Mouse (Mus musculus) stomach, postnatal 0 days (tissue): ENCODE results near the gene Fam198b.

Experiments used
- CTCF ChIP-seq: IDR thresholded peaks from 2 replicates; pipeline ENCODE4 v1.5.1; 2016; ENCODE audit warnings: antibody characterized with exemption, low read depth, mild to moderate bottlenecking, moderate library complexity
- EP300 ChIP-seq: optimal IDR thresholded peaks from 2 replicates; pipeline ENCODE3; 2016; ENCODE audit warnings: antibody characterized with exemption

GRCm38 (mm10) chr3:79936213-79936612 is 51.9 kb downstream of the Fam198b start:
- no peak for TF ChIP-seq CTCF
- TF ChIP-seq EP300, result no peak
